ENCODE assay signal across 9 mouse cellular contexts in the genomic region with DNA sequence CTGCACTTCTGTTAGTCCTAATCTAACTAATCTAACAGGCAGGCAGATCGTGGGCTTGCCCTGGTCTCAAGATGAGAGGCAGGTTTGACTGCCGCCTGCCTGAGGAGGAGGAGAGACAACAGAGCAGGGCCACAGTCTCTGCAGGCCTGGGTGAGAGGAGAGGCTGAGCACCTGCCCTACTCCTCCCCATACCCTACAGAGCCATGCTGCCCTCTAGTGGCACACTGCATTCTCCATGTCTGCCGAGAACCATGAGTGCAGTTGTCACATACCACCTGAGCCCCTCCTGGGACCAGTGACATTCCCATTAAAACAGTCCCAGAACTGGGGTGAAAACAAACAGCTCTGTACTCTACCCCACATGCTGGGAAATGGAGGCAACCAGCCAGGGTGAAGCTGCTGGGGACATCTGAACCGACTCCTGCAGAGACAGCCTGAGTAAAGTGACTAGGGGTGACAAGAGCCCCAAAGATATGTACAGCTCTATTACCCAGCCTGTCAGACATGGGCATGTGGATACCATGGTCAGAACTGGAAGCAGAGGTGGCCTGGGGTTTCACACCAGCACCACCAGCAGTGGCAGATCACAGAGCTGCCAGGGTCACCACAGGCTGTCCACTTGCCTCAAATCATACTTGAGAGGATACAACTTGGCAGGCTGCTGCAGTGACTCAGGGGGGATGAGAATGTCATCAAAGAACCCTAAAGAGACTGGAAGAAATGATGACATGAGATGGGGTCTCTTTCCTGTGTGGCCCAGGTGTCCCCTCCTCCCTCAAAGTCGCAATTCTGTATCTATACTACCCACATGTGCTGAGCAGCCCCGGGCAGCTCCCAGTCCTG. TPM values are rescaled to one million over a fixed set of nuclear protein-coding genes. Genes with fewer than 3 reads are reported as not detected.
DNase-seq lines count a peak whose midpoint lies in the region; ATAC-seq lines count a peak whose summit lies in the region.
"Had no signal": no experiment of that assay in that cellular context is flagged by ENCODE, and none has a peak within 500 bp of the region (broad histone marks: within the 10 kb centered on the region; RNA-seq: fewer than 3 reads in every experiment).

No protein-coding gene starts in this region.

- no peaks in the 10 kb centered on the region for H3K9me3 ChIP-seq in kidney, embryonic 14.5 days (ENCODE audit: control insufficient read depth, low read length)
- no peaks in the 10 kb centered on the region for H3K9me3 ChIP-seq in embryonic facial prominence, embryonic 11.5 days (replicated peaks; ENCODE audit: control insufficient read depth, low read length)

- peaks cover 52% of the 10 kb centered on the region for H3K36me3 ChIP-seq in kidney, embryonic 14.5 days (ENCODE audit: control insufficient read depth, insufficient read depth, low read length)
- peaks cover 7% of the 10 kb centered on the region for H3K36me3 ChIP-seq in embryonic facial prominence, embryonic 11.5 days (replicated peaks; ENCODE audit: control insufficient read depth, insufficient read depth, low read depth, low read length)

- H3K27me3 ChIP-seq in kidney, embryonic 14.5 days (ENCODE audit: control insufficient read depth, insufficient read depth, low read length): no peaks in the 10 kb centered on the region
- no peaks in the 10 kb centered on the region for H3K27me3 ChIP-seq in embryonic facial prominence, embryonic 11.5 days (ENCODE audit: control insufficient read depth, insufficient read depth, low read length)

- no peaks in the 10 kb centered on the region for H3K4me1 ChIP-seq in kidney, embryonic 14.5 days (ENCODE audit: control insufficient read depth, insufficient read depth, low read length)
- no peaks in the 10 kb centered on the region for H3K4me1 ChIP-seq in embryonic facial prominence, embryonic 11.5 days (ENCODE audit: control insufficient read depth, insufficient read depth, low read length)

- H3K4me3 ChIP-seq in kidney, embryonic 14.5 days (ENCODE audit: low read length): no peak overlapping the region
- no peak overlapping the region for H3K4me3 ChIP-seq in embryonic facial prominence, embryonic 11.5 days (ENCODE audit: low read depth, low read length)

- 58% methylated on average over 6 of the region's 6 CpGs for WGBS in kidney, embryonic 14.5 days
- 64% methylated on average over 6 of the region's 6 CpGs for WGBS in embryonic facial prominence, embryonic 11.5 days

- H3K4me2 ChIP-seq in kidney, embryonic 14.5 days (replicated peaks; ENCODE audit: low read depth, low read length): no peak overlapping the region
- H3K4me2 ChIP-seq in embryonic facial prominence, embryonic 11.5 days (ENCODE audit: low read depth, low read length): no peak overlapping the region

- H3K27ac ChIP-seq in kidney, embryonic 14.5 days (ENCODE audit: low read depth, low read length): no peak overlapping the region
- H3K27ac ChIP-seq in embryonic facial prominence, embryonic 11.5 days (replicated peaks; ENCODE audit: low read depth, low read length): no peak overlapping the region
- H3K27ac ChIP-seq: macrophage had no signal

- H3K9ac ChIP-seq in kidney, embryonic 14.5 days (ENCODE audit: low read depth, low read length): no peak overlapping the region
- H3K9ac ChIP-seq in embryonic facial prominence, embryonic 11.5 days (replicated peaks; ENCODE audit: low read length): no peak overlapping the region

- no peak for ATAC-seq in kidney, embryonic 14.5 days (ENCODE audit: low FRiP score, low TSS enrichment)
- ATAC-seq in embryonic facial prominence, embryonic 11.5 days (replicated peaks; ENCODE audit: insufficient number of reproducible peaks, low FRiP score, low TSS enrichment, low read depth): 0 out of 2 replicates have a peak, but pooled peaks have one; percentile 66
- ATAC-seq in megakaryocyte-erythroid progenitor cell, adult 5-6 weeks (replicated peaks; ENCODE audit: low FRiP score, low TSS enrichment, poor library complexity, severe bottlenecking): peak; percentile 53

- intact Hi-C loops in heart, postnatal 10 days (cut with DNase I): loop anchor here (5.0 kb wide), 1 partner anchor 176 kb away; no protein-coding TSS in a partner anchor
- intact Hi-C loops in left cerebral cortex, postnatal 14 days (cut with DNase I): loop anchor here (5.0 kb wide), 1 partner anchor 86 kb away; no protein-coding TSS in a partner anchor

- DNase-seq in kidney, adult 11 months: peak; percentile 65
- peak; percentile 86 for DNase-seq in adrenal gland, postnatal 10 days
- DNase-seq in embryonic facial prominence, embryonic 11.5 days (ENCODE audit: low spot score): peak; percentile 69
- DNase-seq in heart, postnatal 10 days: peak; percentile 77 to 87
- peak; percentile 61 to 76 for DNase-seq in left cerebral cortex, postnatal 14 days (ENCODE audit: low spot score in 2 of 2)
- DNase-seq in spleen, postnatal 36 days (ENCODE audit: low spot score in 2 of 2): peak; percentile 58 to 69

RNA-seq across cellular contexts. Expression of gene Polr3h, which starts 8.2 kb away (rescaled TPM):
- 76.5 and 78.9 TPM in 2 replicates for polyA plus RNA-seq in kidney, embryonic 14.5 days (2014; fragmentation: Nextera tagmentation; extraction: Ambion mirVana)
- 10 to 100 TPM; 15.5 to 19.1 TPM for total RNA-seq in adrenal gland, postnatal 10 days (2021)
- polyA plus RNA-seq in embryonic facial prominence, embryonic 11.5 days (2014; fragmentation: Nextera tagmentation; extraction: Ambion mirVana): 60.3 and 63.5 TPM in 2 replicates
- 10 to 100 TPM in 1 of 2 experiments, 1 to 10 TPM in 1; 9.7 to 10.0 TPM for total RNA-seq in heart, postnatal 10 days (2021)
- 10 to 100 TPM; 52.8 to 53.9 TPM for total RNA-seq in left cerebral cortex, postnatal 14 days (2021)
- 46.2 and 57.3 TPM in 2 replicates for total RNA-seq in megakaryocyte-erythroid progenitor cell, adult 5-6 weeks (2014; fragmentation: Nextera tagmentation)
- 47.7 and 59.5 TPM in 2 replicates for total RNA-seq in megakaryocyte-erythroid progenitor cell, adult 5-6 weeks (2017)

RNA-seq across cellular contexts. Expression of gene Csdc2, which starts 18.7 kb away (rescaled TPM):
- 17.5 and 28.1 TPM in 2 replicates for polyA plus RNA-seq in kidney, embryonic 14.5 days (2014; fragmentation: Nextera tagmentation; extraction: Ambion mirVana)
- total RNA-seq in adrenal gland, postnatal 10 days (2021): 10 to 100 TPM; 16.9 to 27.9 TPM
- 5.5 and 8.4 TPM in 2 replicates for polyA plus RNA-seq in embryonic facial prominence, embryonic 11.5 days (2014; fragmentation: Nextera tagmentation; extraction: Ambion mirVana)
- total RNA-seq in heart, postnatal 10 days (2021): 10 to 100 TPM in 1 of 2 experiments, 1 to 10 TPM in 1; 7.8 to 19.8 TPM
- 100 to 1,000 TPM; 109 to 112 TPM for total RNA-seq in left cerebral cortex, postnatal 14 days (2021)
- total RNA-seq in megakaryocyte-erythroid progenitor cell, adult 5-6 weeks (2014; fragmentation: Nextera tagmentation): not detected in 2 replicates
- not detected in 2 replicates for total RNA-seq in megakaryocyte-erythroid progenitor cell, adult 5-6 weeks (2017)

RNA-seq across cellular contexts. Expression of gene Pmm1, which starts 42.9 kb away (rescaled TPM):
- polyA plus RNA-seq in kidney, embryonic 14.5 days (2014; fragmentation: Nextera tagmentation; extraction: Ambion mirVana): 28.3 and 33.0 TPM in 2 replicates
- total RNA-seq in adrenal gland, postnatal 10 days (2021): 10 to 100 TPM; 81.4 to 94.8 TPM
- polyA plus RNA-seq in embryonic facial prominence, embryonic 11.5 days (2014; fragmentation: Nextera tagmentation; extraction: Ambion mirVana): 19.9 and 21.3 TPM in 2 replicates
- total RNA-seq in heart, postnatal 10 days (2021): 10 to 100 TPM; 22.0 to 31.4 TPM
- total RNA-seq in left cerebral cortex, postnatal 14 days (2021): 100 to 1,000 TPM; 190 to 201 TPM
- 62.0 and 90.7 TPM in 2 replicates for total RNA-seq in megakaryocyte-erythroid progenitor cell, adult 5-6 weeks (2014; fragmentation: Nextera tagmentation)
- total RNA-seq in megakaryocyte-erythroid progenitor cell, adult 5-6 weeks (2017): 30.5 and 33.1 TPM in 2 replicates

RNA-seq across cellular contexts. Expression of gene Aco2, which starts 45.7 kb away (rescaled TPM):
- polyA plus RNA-seq in kidney, embryonic 14.5 days (2014; fragmentation: Nextera tagmentation; extraction: Ambion mirVana): 123 and 191 TPM in 2 replicates
- 1,000 to 10,000 TPM; 2,299 to 2,557 TPM for total RNA-seq in adrenal gland, postnatal 10 days (2021)
- 144 and 153 TPM in 2 replicates for polyA plus RNA-seq in embryonic facial prominence, embryonic 11.5 days (2014; fragmentation: Nextera tagmentation; extraction: Ambion mirVana)
- total RNA-seq in heart, postnatal 10 days (2021): 1,000 to 10,000 TPM; 1,895 to 1,910 TPM
- 100 to 1,000 TPM; 445 to 467 TPM for total RNA-seq in left cerebral cortex, postnatal 14 days (2021)
- total RNA-seq in megakaryocyte-erythroid progenitor cell, adult 5-6 weeks (2014; fragmentation: Nextera tagmentation): 162 and 178 TPM in 2 replicates
- 171 and 185 TPM in 2 replicates for total RNA-seq in megakaryocyte-erythroid progenitor cell, adult 5-6 weeks (2017)

RNA-seq across cellular contexts. Expression of gene Phf5a, which starts 46.1 kb away (rescaled TPM):
- polyA plus RNA-seq in kidney, embryonic 14.5 days (2014; fragmentation: Nextera tagmentation; extraction: Ambion mirVana): 192 and 223 TPM in 2 replicates
- total RNA-seq in adrenal gland, postnatal 10 days (2021): 10 to 100 TPM; 58.8 to 62.9 TPM
- polyA plus RNA-seq in embryonic facial prominence, embryonic 11.5 days (2014; fragmentation: Nextera tagmentation; extraction: Ambion mirVana): 194 and 213 TPM in 2 replicates
- total RNA-seq in heart, postnatal 10 days (2021): 10 to 100 TPM; 51.7 to 56.0 TPM
- 10 to 100 TPM; 31.8 to 39.8 TPM for total RNA-seq in left cerebral cortex, postnatal 14 days (2021)
- total RNA-seq in megakaryocyte-erythroid progenitor cell, adult 5-6 weeks (2014; fragmentation: Nextera tagmentation): 203 and 208 TPM in 2 replicates
- total RNA-seq in megakaryocyte-erythroid progenitor cell, adult 5-6 weeks (2017): 131 and 142 TPM in 2 replicates

Comparison
In these comparisons a context has a peak if more than half of its experiments do, and no peak if none do; other contexts are left out.
1. RNA of gene Csdc2, which starts 18.7 kb away (total RNA-seq): 109 to 112 TPM in left cerebral cortex, postnatal 14 days, 16.9 to 27.9 TPM in adrenal gland, postnatal 10 days and 7.8 to 19.8 TPM in heart, postnatal 10 days; not detected in megakaryocyte-erythroid progenitor cell, adult 5-6 weeks; every median in the first group is over 4 times any median in the second.
2. Peak in every context shown above with its lines, with median percentiles within 50 percentile points of each other: DNase-seq.